Mouse (Mus musculus) myocyte (in vitro differentiated cells): ENCODE results near the gene 9430015G10Rik.

ENCODE experiments used
- CEBPB ChIP-seq: IDR thresholded peaks from 2 replicates; pipeline ENCODE4 v1.6.1; 2011; ENCODE audit warnings: mild to moderate bottlenecking, moderate library complexity; ENCODE audit not compliant: poor library complexity, insufficient read depth, severe bottlenecking
- MYOD1 ChIP-seq, 3 experiments: IDR thresholded peaks; one replicate each; pipeline ENCODE4 v1.6.1; 2011; ENCODE audit warnings: control low read depth in 2 of 3, low read depth in 2 of 3, mild to moderate bottlenecking in 2 of 3, moderate library complexity in 1 of 3; ENCODE audit not compliant: insufficient read length in 2 of 3, control insufficient read depth in 1 of 3
- POLR2A ChIP-seq: IDR thresholded peaks from one replicate; pipeline ENCODE4 v1.6.1; 2011; ENCODE audit warnings: low read depth, mild to moderate bottlenecking, control low read depth, moderate library complexity; ENCODE audit not compliant: insufficient read length
- USF1 ChIP-seq: IDR thresholded peaks from one replicate; pipeline ENCODE4 v1.6.1; 2011; ENCODE audit warnings: low read depth, mild to moderate bottlenecking, control low read depth, moderate library complexity

DNA sequence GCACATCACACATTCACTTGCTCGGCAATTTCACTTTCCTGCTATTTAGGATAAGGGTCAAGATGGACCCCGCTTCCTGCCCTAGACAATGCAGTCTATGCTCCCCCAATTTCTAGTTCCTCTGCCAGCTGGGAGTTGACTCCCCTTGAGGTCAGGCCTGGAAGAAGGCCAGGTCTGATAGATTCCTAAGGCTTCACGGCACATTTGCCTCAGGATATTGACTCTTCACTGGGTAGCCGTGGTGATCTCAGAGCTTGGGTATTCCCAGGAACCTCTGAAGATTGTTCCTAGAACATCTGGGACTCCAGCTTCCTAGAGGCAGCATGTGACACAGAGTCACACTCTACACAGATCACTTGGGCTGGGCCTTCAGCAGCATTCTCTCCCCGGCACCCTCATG, 19.0 kb downstream of the 9430015G10Rik start:
- TF ChIP-seq MYOD1 (IDR thresholded peaks at IDR 0.05; ENCODE audit: control insufficient read depth in 1 of 3, insufficient read length in 2 of 3, low read depth in 2 of 3) (no peak), POLR2A (no peak), USF1 (no peak), CEBPB (no peak)
